Mouse (Mus musculus) CD4-positive, CD25-positive, alpha-beta regulatory T cell (primary cell): ENCODE data around the gene Riok1. TPM values are rescaled to one million over a fixed set of nuclear protein-coding genes. Genes with fewer than 3 reads are reported as not detected.

Experiments
- polyA plus RNA-seq: library from polyadenylated mRNA; unstranded; fragments of 100-300 nt; shearing (Covaris generic); gene quantifications from one replicate; pipeline ENCODE4 v1.2.1, GENCODE M21; 2017

Gene Riok1
- 94.2 TPM for polyA plus RNA-seq

DNA sequence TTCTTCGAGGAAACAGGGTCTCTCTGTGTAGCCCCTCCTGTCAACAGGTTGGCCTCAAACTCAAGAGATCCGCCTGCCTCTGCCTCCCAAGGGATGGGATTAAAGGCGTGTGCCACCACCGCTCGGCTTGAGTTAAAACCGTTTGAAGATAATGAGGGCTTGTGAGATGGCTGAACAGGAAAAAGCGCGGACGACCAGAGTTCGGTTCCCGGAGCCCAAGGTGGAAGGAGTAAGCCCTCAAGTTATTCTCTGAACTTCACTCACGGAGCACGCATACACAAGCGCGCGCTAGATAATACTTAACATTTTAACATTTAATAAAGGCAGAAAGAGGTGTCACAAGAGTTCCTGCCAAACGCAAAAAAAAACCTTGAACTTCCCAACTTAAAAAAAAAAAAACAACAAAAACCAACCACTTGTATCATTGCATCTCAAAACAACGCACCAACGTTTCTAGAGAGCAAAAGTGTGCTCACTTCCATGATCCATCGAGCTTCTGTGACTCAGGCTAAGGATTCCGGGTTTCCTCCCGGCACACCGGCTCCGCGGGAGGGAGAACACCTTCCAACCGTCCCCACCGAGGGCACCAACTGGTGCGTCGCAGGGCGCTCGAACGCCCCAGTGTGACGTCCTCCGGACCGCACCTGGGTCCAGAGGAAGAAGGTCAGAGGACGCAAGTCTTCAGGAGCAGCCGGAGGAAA lies at the start of gene Riok1:
Gene Riok1, plus strand, starts transcription at position 653 of the 701 bp plus-strand sequence.

DNA sequence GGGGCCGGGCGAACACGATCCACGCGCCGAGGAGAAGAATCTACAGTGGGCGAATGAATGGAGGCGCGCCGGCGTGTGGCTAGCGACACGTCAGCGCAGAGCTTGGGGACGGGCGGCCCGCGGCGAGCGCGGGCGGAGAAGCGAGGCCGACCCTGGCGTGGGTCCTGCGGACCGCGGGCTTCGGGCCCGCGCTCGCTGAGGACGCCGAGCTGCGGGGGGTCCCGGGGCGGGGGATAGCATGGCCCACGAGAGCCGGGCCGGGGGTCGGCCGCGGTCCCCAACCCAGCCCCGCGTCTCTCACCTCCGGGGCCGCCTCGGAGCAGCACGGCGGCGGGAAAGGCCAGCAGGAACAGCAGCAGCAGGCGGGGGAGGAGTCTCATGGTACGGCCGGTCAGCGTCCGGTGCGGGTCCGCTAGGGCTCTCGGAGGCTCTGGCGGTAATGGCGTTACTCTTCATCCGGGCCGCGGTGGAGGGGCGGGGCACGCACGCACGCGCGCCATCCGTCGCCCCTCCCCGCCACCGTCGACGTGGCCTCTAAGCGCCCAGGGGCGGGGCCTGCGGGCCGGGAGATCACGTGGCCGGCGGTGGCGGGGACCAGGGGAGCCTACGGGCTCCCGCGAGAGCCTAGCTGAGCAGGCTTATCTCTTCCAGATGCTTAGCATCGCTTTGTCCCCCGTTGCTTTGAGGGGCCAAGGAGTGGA lies 42.9 kb upstream of the Riok1 start, which contains the start of gene Ssr1:
Gene Ssr1, minus strand, starts transcription at position 514 of the 701 bp plus-strand sequence.

GRCm38 (mm10) chr13:38037044-38037687 lies 371 bp downstream of the Riok1 start, which contains the start of gene Cage1:
Gene Cage1, minus strand, starts transcription at chr13:38037069.

Other genes starting within 250 kb of the Riok1 start
- 63.1 TPM for gene Ssr1, start 42.8 kb upstream of the Riok1 start, polyA plus RNA-seq
- gene Cage1, start 74 bp downstream of the Riok1 start, polyA plus RNA-seq = 1.2 TPM
- 0.06 TPM for gene Dsp, start 114.3 kb downstream of the Riok1 start, polyA plus RNA-seq
- 70.2 TPM for gene Snrnp48, start 167.9 kb downstream of the Riok1 start, polyA plus RNA-seq